Mouse (Mus musculus) CH12.LX (cell line): Measurements from ENCODE around the gene Muc20.

Experiments
- POLR2A ChIP-seq: IDR thresholded peaks from 2 replicates; pipeline ENCODE4 v1.6.1; 2011; ENCODE audit warnings: low read depth, mild to moderate bottlenecking, improper control_type of control experiment, low read length
- TBP ChIP-seq: conservative IDR thresholded peaks from 2 replicates; pipeline ENCODE4 v1.6.1; 2011; ENCODE audit warnings: low read depth, low read length, improper control_type of control experiment

GRCm38 (mm10) chr16:32795177-32795576, 2.1 kb downstream of the Muc20 start:
- TF ChIP-seq POLR2A (no peak), TBP (no peak)
